Mouse (Mus musculus): ENCODE measurements at regions not wholly inside any gene's neighbourhood (a gene's known extent, or its start where the extent isn't known, plus 50 kb on each side); places are given as distances from the start of the nearest gene placed in this dataset.

GRCm38 (mm10) chr14:46016701-46017106, 358.8 kb upstream of the Ddhd1 start:
- TF ChIP-seq USF1 (IDR thresholded peaks at IDR 0.05; ENCODE audit: low read depth) (no peak), POLR2A (IDR thresholded peaks at IDR 0.05; ENCODE audit: insufficient read length, low read depth) (no peak), MAX (IDR thresholded peaks at IDR 0.05; ENCODE audit: low read depth) (no peak), CEBPB (IDR thresholded peaks at IDR 0.05; ENCODE audit: insufficient read depth, poor library complexity, severe bottlenecking) (no peak), POLR2AphosphoS2 (IDR thresholded peaks at IDR 0.05; ENCODE audit: insufficient read length, low read depth) (no peak), E2F4 (IDR thresholded peaks at IDR 0.05; ENCODE audit: insufficient read depth) (no peak), SRF (IDR thresholded peaks at IDR 0.05; ENCODE audit: control insufficient read depth, insufficient read length, low read depth) (no peak), MYOG (IDR thresholded peaks at IDR 0.05; ENCODE audit: control insufficient read depth in 1 of 3, insufficient read depth in 1 of 3, insufficient read length in 2 of 3, low read depth in 2 of 3) (no peak)

Data from myocyte (in vitro differentiated cells).